Mouse (Mus musculus): ENCODE measurements around the gene Mef2a. TPM values are rescaled to one million over a fixed set of nuclear protein-coding genes. Genes with fewer than 3 reads are reported as not detected.

The Mef2a gene
- polyA plus RNA-seq, 1 experiment from 2014 or later = 31.7 TPM

Other genes with a start within 250 kb of the Mef2a start
- 24.4 and 26.1 TPM in 2 replicates for gene Lysmd4, start 150.3 kb downstream of the Mef2a start, polyA plus RNA-seq (2016; fragmentation: Nextera tagmentation; extraction: Ambion mirVana)